Mouse (Mus musculus) C3H10T1/2 (cell line): ENCODE results near the gene Igf2. TPM values are rescaled to one million over a fixed set of nuclear protein-coding genes. Genes with fewer than 3 reads are reported as not detected.

Experiments used
- polyA plus RNA-seq, 2 experiments: library from polyadenylated mRNA; unstranded; fragments of >200 nt; fragmentation: generic; extraction: Trizol; gene quantifications; one replicate each; pipeline ENCODE4 v1.2.1; 2012; ENCODE audit warnings: missing spikeins in 2 of 2

Igf2 gene
- polyA plus RNA-seq, result under 1 TPM; 0.02 to 0.98 TPM

DNA sequence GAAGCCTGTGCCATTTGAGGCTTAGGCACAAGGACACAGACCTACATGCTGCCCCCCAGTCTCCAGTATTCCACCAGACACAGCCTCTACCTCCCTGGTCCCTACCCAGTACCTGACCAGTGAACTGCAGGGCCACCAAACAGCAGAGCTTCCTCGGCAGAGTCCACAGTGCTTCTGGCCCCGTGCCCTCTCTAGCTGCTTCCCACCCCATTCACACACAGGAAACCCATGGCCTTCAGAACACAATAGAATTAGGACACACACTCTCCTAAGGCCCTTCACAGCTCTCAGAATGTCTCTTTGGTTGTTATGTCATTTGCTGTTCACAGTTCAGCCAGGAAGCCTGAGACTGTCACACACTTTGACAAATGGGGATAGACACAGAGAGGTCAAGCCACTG is at the start of gene Igf2:
TSS of gene Igf2 (minus strand) at position 158 of the 400 bp plus-strand sequence.

DNA sequence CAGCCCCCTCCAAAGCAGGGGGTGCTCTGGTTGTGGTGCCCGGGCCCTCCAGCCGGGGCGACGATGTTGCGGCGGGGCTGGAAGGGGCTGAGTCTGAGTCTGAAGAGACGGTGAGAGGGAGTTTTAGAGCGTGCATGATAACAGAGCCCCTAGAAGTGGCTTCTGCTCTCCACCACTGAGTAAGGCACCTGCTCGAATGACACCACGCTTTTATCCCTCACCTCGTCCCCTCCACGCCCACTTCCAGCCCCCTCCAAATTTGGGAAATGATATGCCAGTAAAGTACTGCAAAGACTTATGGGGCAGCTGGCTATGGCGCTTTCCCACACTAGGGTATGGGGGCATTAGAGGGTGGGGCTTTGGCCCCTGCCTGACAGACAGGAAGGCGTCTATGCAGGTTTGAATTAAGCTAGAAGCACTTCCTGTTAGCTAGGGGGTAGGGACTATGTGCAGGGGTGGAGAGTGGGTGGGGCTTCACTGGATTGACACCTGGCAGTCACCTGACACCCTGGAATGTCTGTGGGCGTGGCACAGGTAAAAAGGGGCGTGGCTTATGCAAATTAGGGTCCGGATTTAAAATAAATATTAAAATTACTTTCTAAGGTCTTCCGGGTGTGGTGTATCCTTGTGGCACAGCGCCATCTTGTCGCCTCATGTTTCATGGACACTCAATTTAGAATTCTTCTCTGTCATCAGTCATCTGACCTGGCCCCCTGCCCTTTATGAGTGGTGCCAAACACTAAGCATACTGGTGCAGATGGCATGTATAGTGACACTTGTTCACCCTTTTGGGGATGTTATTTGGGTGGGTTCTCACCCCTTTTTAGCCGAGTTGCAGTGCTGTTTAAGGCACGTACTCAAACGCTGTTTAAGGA is 3.4 kb upstream of the Igf2 start, which contains the start of gene Gm49394:
TSS of gene Gm49394 (minus strand) at position 192 of the 875 bp plus-strand sequence.

Other genes with a start within 250 kb of the Igf2 start
- 1 to 10 TPM; 1.6 TPM for gene Syt8, start 232.0 kb downstream of the Igf2 start, polyA plus RNA-seq
- gene Tnni2, start 225.0 kb downstream of the Igf2 start, polyA plus RNA-seq, result 1 to 10 TPM in 1 of 2 experiments, under 1 TPM in 1; 0.35 to 2.5 TPM
- 10 to 100 TPM; 10.9 to 46.7 TPM for gene Lsp1, start 206.0 kb downstream of the Igf2 start, polyA plus RNA-seq
- 1 to 10 TPM in 1 of 2 experiments, under 1 TPM in 1; 0.05 to 2.6 TPM for gene Tnnt3, start 168.0 kb downstream of the Igf2 start, polyA plus RNA-seq
- gene Mrpl23, start 134.1 kb downstream of the Igf2 start, polyA plus RNA-seq, result 100 to 1,000 TPM; 104 to 105 TPM
- gene Gm49394, start 3.1 kb upstream of the Igf2 start, polyA plus RNA-seq, result under 1 TPM in 1 of 2 experiments, not detected in 1; 0.01 TPM
- gene Ins2, start 76.6 kb upstream of the Igf2 start, polyA plus RNA-seq, result not detected